Comparison of ENCODE assay signal across 11 mouse cellular contexts in genomic region chr11:97728311-97728710, GRCm38 (mm10). TPM values are rescaled to one million over a fixed set of nuclear protein-coding genes. Genes with fewer than 3 reads are reported as not detected.
DNase-seq lines count a peak whose midpoint lies in the region; ATAC-seq lines count a peak whose summit lies in the region.
"Had no signal": no experiment of that assay in that cellular context is flagged by ENCODE, and none has a peak within 500 bp of the region (broad histone marks: within the 10 kb centered on the region; RNA-seq: fewer than 3 reads in every experiment).

No protein-coding gene starts in this region.

- DNase-seq in heart, adult 11 months: peak; percentile 93
- no peak for DNase-seq in heart, postnatal 10 days
- peak; percentile 97 for DNase-seq in 416B (ENCODE audit: low read depth)
- DNase-seq in layer of hippocampus, postnatal 10 days (ENCODE audit: low spot score in 2 of 2): no peak
- DNase-seq in embryo, embryonic 11 days: no peak
- DNase-seq in ovary, postnatal 36 days (ENCODE audit: low spot score): no peak
- DNase-seq: heart, postnatal 4 days; liver, embryonic 13.5 days; retina, postnatal 1 day had no signal

- peak; percentile 93 for ATAC-seq in common myeloid progenitor, adult 5-6 weeks (replicated peaks; ENCODE audit: low read depth, poor library complexity, severe bottlenecking)
- 0 out of 2 replicates have a peak, but pooled peaks have one; percentile 22 for ATAC-seq in megakaryocyte-erythroid progenitor cell, adult 5-6 weeks (replicated peaks; ENCODE audit: low FRiP score, low TSS enrichment, poor library complexity, severe bottlenecking)

- intact Hi-C loops in heart, postnatal 10 days (cut with DNase I): no loop called here

RNA-seq across cellular contexts. Expression of gene Pip4k2b, which starts 16.2 kb away (rescaled TPM):
- total RNA-seq in heart, postnatal 10 days (2021): 10 to 100 TPM; 19.4 to 26.7 TPM
- 38.5 and 55.8 TPM in 2 replicates for total RNA-seq in common myeloid progenitor, adult 5-6 weeks (2017)
- 26.4 and 28.6 TPM in 2 replicates for total RNA-seq in megakaryocyte-erythroid progenitor cell, adult 5-6 weeks (2014; fragmentation: Nextera tagmentation)
- total RNA-seq in megakaryocyte-erythroid progenitor cell, adult 5-6 weeks (2017): 24.3 and 26.6 TPM in 2 replicates
- total RNA-seq in layer of hippocampus, postnatal 10 days (2021): 100 to 1,000 TPM; 121 to 138 TPM

RNA-seq across cellular contexts. Expression of gene Psmb3, which starts 25.1 kb away (rescaled TPM):
- 100 to 1,000 TPM; 184 to 186 TPM for total RNA-seq in heart, postnatal 10 days (2021)
- 109 and 147 TPM in 2 replicates for total RNA-seq in common myeloid progenitor, adult 5-6 weeks (2017)
- 226 and 360 TPM in 2 replicates for total RNA-seq in megakaryocyte-erythroid progenitor cell, adult 5-6 weeks (2014; fragmentation: Nextera tagmentation)
- total RNA-seq in megakaryocyte-erythroid progenitor cell, adult 5-6 weeks (2017): 171 and 175 TPM in 2 replicates
- total RNA-seq in layer of hippocampus, postnatal 10 days (2021): 100 to 1,000 TPM; 146 to 170 TPM

RNA-seq across cellular contexts. Expression of gene Pcgf2, which starts 28.0 kb away (rescaled TPM):
- total RNA-seq in heart, postnatal 10 days (2021): 10 to 100 TPM; 21.4 to 21.7 TPM
- total RNA-seq in common myeloid progenitor, adult 5-6 weeks (2017): 0.82 and 1.0 TPM in 2 replicates
- 6.8 and 19.0 TPM in 2 replicates for total RNA-seq in megakaryocyte-erythroid progenitor cell, adult 5-6 weeks (2014; fragmentation: Nextera tagmentation)
- total RNA-seq in megakaryocyte-erythroid progenitor cell, adult 5-6 weeks (2017): 0.23 and 0.28 TPM in 2 replicates
- 10 to 100 TPM; 51.0 to 52.0 TPM for total RNA-seq in layer of hippocampus, postnatal 10 days (2021)

RNA-seq across cellular contexts. Expression of gene Cwc25, which starts 38.0 kb away (rescaled TPM):
- total RNA-seq in heart, postnatal 10 days (2021): 10 to 100 TPM; 10.8 to 11.8 TPM
- 14.5 and 21.8 TPM in 2 replicates for total RNA-seq in common myeloid progenitor, adult 5-6 weeks (2017)
- 17.7 and 18.9 TPM in 2 replicates for total RNA-seq in megakaryocyte-erythroid progenitor cell, adult 5-6 weeks (2014; fragmentation: Nextera tagmentation)
- 20.4 and 23.3 TPM in 2 replicates for total RNA-seq in megakaryocyte-erythroid progenitor cell, adult 5-6 weeks (2017)
- 10 to 100 TPM; 19.5 to 20.6 TPM for total RNA-seq in layer of hippocampus, postnatal 10 days (2021)

RNA-seq across cellular contexts. Expression of gene Cisd3, which starts 42.7 kb away (rescaled TPM):
- total RNA-seq in heart, postnatal 10 days (2021): 100 to 1,000 TPM; 120 TPM
- 2.8 and 5.6 TPM in 2 replicates for total RNA-seq in common myeloid progenitor, adult 5-6 weeks (2017)
- 10.1 TPM in 1 of 2 replicates, not detected in the other for total RNA-seq in megakaryocyte-erythroid progenitor cell, adult 5-6 weeks (2014; fragmentation: Nextera tagmentation)
- 15.9 TPM in 1 of 2 replicates, not detected in the other for total RNA-seq in megakaryocyte-erythroid progenitor cell, adult 5-6 weeks (2017)
- total RNA-seq in layer of hippocampus, postnatal 10 days (2021): 10 to 100 TPM; 34.3 to 40.1 TPM

Comparison
In these comparisons a context has a peak if more than half of its experiments do, and no peak if none do; other contexts are left out.
1. DNase-seq: peak in heart, adult 11 months (single experiment) and 416B (single experiment); none in heart, postnatal 10 days (0 of 2), layer of hippocampus, postnatal 10 days (0 of 2), embryo, embryonic 11 days (single experiment) and ovary, postnatal 36 days (single experiment).